Mouse (Mus musculus) kidney, postnatal 4 days (tissue): ENCODE measurements around the gene Fam98c.
"Not testable (repeated sequence)": the region's sequence is repeated elsewhere in the genome, so short reads cannot be mapped to it uniquely, and the experiment has no call there.

Experiments used
- DNase-seq, 2 experiments: peaks; one replicate each; pipeline ENCODE4 v3.0.0; 2021; ENCODE audit warnings: mixed read lengths in 2 of 2

Fam98c gene

GRCm38 (mm10) chr7:29155196-29155837, 717 bp downstream of the Fam98c start:
- peak; percentile 92 to 95 for DNase-seq

- no peak for DNase-seq
Observed at GRCm38 (mm10) chr7:29154018-29154720, 1.9 kb downstream of the Fam98c start.

GRCm38 (mm10) chr7:29151486-29151885, 4.5 kb downstream of the Fam98c start:
- DNase-seq, result no peak

- no peak for DNase-seq
Observed at GRCm38 (mm10) chr7:29148771-29149170, 7.3 kb downstream of the Fam98c start.

- DNase-seq, result no peak
Observed at GRCm38 (mm10) chr7:29146625-29147367, 9.2 kb downstream of the Fam98c start.

GRCm38 (mm10) chr7:29144006-29144405, 12.0 kb downstream of the Fam98c start:
- no peak for DNase-seq

GRCm38 (mm10) chr7:29141416-29141815, 14.6 kb downstream of the Fam98c start:
- DNase-seq, result no peak

- DNase-seq, result not testable (repeated sequence)
Observed at GRCm38 (mm10) chr7:29139237-29139636, 16.8 kb downstream of the Fam98c start.

- DNase-seq, result peak in 1 of 2 experiments; percentile 35
Observed at GRCm38 (mm10) chr7:29137429-29137828, 18.6 kb downstream of the Fam98c start.

GRCm38 (mm10) chr7:29134693-29135386, 21.2 kb downstream of the Fam98c start, which contains the start of gene Rasgrp4:
Gene Rasgrp4 (plus strand): TSS chr7:29134851.
- peak; percentile 51 to 69 for DNase-seq

GRCm38 (mm10) chr7:29134230-29134629, 21.8 kb downstream of the Fam98c start:
- DNase-seq, result no peak

GRCm38 (mm10) chr7:29128725-29129124, 27.3 kb downstream of the Fam98c start:
- peak; percentile 31 to 49 for DNase-seq

GRCm38 (mm10) chr7:29126173-29126915, 29.7 kb downstream of the Fam98c start:
- DNase-seq, result peak; percentile 67 to 77

- peak; percentile 75 to 84 for DNase-seq
Observed at GRCm38 (mm10) chr7:29124970-29125369, 31.1 kb downstream of the Fam98c start, which contains the start of gene Ryr1. Gene Ryr1 (minus strand): TSS chr7:29125179.

GRCm38 (mm10) chr7:29123531-29124358, 32.3 kb downstream of the Fam98c start:
- DNase-seq, result no peak

- DNase-seq, result no peak
Observed at GRCm38 (mm10) chr7:29122821-29123220, 33.2 kb downstream of the Fam98c start.

GRCm38 (mm10) chr7:29119526-29119925, 36.5 kb downstream of the Fam98c start:
- DNase-seq, result no peak

- DNase-seq, result peak; percentile 18 to 31
Observed at GRCm38 (mm10) chr7:29118142-29118851, 37.7 kb downstream of the Fam98c start.

- DNase-seq, result peak; percentile 81 to 86
Observed at GRCm38 (mm10) chr7:29108992-29109955, 46.8 kb downstream of the Fam98c start.
